Mouse (Mus musculus) WW6 (cell line): ENCODE data around the gene Arl8a.
"Not testable (repeated sequence)": the region's sequence is repeated elsewhere in the genome, so short reads cannot be mapped to it uniquely, and the experiment has no call there.

Experiments used
- DNase-seq: peaks from one replicate; pipeline ENCODE4 v3.0.0-alpha.2; 2013; ENCODE audit warnings: low read depth, low spot score

Gene Arl8a

GRCm38 (mm10) chr1:135146077-135146945 is at the start of gene Arl8a:
Arl8a (plus strand) TSS chr1:135146824.
- no peak for DNase-seq

GRCm38 (mm10) chr1:135097441-135097840 is 49.2 kb upstream of the Arl8a start:
- no peak for DNase-seq

- no peak for DNase-seq
These were observed 48.2 kb upstream of the Arl8a start for GRCm38 (mm10) chr1:135098441-135098840.

- DNase-seq, result no peak
These were observed 46.2 kb upstream of the Arl8a start for GRCm38 (mm10) chr1:135100400-135100799.

GRCm38 (mm10) chr1:135105124-135105523 is 41.5 kb upstream of the Arl8a start, which contains the start of gene Lgr6:
Lgr6 (minus strand) TSS chr1:135105276.
- DNase-seq, result no peak

GRCm38 (mm10) chr1:135105951-135106350 is 40.7 kb upstream of the Arl8a start:
- DNase-seq, result peak; percentile 62

- peak; percentile 77 for DNase-seq
These were observed 38.0 kb upstream of the Arl8a start for GRCm38 (mm10) chr1:135108611-135109010.

GRCm38 (mm10) chr1:135110075-135110474 is 36.5 kb upstream of the Arl8a start:
- DNase-seq, result no peak

GRCm38 (mm10) chr1:135111271-135111670 is 35.4 kb upstream of the Arl8a start:
- DNase-seq, result not testable (repeated sequence)

GRCm38 (mm10) chr1:135112661-135113060 is 34.0 kb upstream of the Arl8a start:
- no peak for DNase-seq

- no peak for DNase-seq
These were observed 21.9 kb upstream of the Arl8a start for GRCm38 (mm10) chr1:135124573-135125363.

GRCm38 (mm10) chr1:135125990-135126389 is 20.6 kb upstream of the Arl8a start:
- DNase-seq, result no peak

GRCm38 (mm10) chr1:135126443-135127027 is 20.1 kb upstream of the Arl8a start:
- no peak for DNase-seq

- DNase-seq, result no peak
These were observed 18.6 kb upstream of the Arl8a start for GRCm38 (mm10) chr1:135128011-135128441.

- DNase-seq, result no peak
These were observed 17.6 kb upstream of the Arl8a start for GRCm38 (mm10) chr1:135128986-135129385.

- DNase-seq, result no peak
These were observed 17.0 kb upstream of the Arl8a start for GRCm38 (mm10) chr1:135129543-135130183.

- no peak for DNase-seq
These were observed 16.1 kb upstream of the Arl8a start for GRCm38 (mm10) chr1:135130376-135131018.

GRCm38 (mm10) chr1:135131034-135131433 is 15.6 kb upstream of the Arl8a start:
- no peak for DNase-seq

GRCm38 (mm10) chr1:135131560-135131959 is 15.1 kb upstream of the Arl8a start:
- no peak for DNase-seq

- DNase-seq, result no peak
These were observed 14.2 kb upstream of the Arl8a start, which contains the start of gene Ptpn7 for GRCm38 (mm10) chr1:135132473-135132872. Ptpn7 (plus strand) TSS chr1:135132700.

GRCm38 (mm10) chr1:135132893-135133369 is 13.7 kb upstream of the Arl8a start:
- no peak for DNase-seq
